Mouse (Mus musculus) heart, embryonic 13.5 days (tissue): ENCODE results near the gene 1700102P08Rik. TPM values are rescaled to one million over a fixed set of nuclear protein-coding genes. Genes with fewer than 3 reads are reported as not detected.

Experiments
- polyA plus RNA-seq: library from polyadenylated mRNA; unstranded; fragments of >200 nt; fragmentation: Nextera tagmentation; extraction: Ambion mirVana; gene quantifications from 2 replicates; pipeline ENCODE4 v1.2.1, GENCODE M21; 2015

Gene 1700102P08Rik
- polyA plus RNA-seq, 1 experiment from 2014 or later = 0.21 TPM

Other genes starting within 250 kb of the 1700102P08Rik start
- gene Bsn, start 202.4 kb upstream of the 1700102P08Rik start, polyA plus RNA-seq = 0.32 and 0.36 TPM in 2 replicates
- 136 and 138 TPM in 2 replicates for gene Dag1, start 128.8 kb upstream of the 1700102P08Rik start, polyA plus RNA-seq
- gene Nicn1, start 102.4 kb upstream of the 1700102P08Rik start, polyA plus RNA-seq = 23.6 and 24.3 TPM in 2 replicates
- 10.9 and 12.9 TPM in 2 replicates for gene Amt, start 96.0 kb upstream of the 1700102P08Rik start, polyA plus RNA-seq
- 332 and 341 TPM in 2 replicates for gene Rhoa, start 86.7 kb upstream of the 1700102P08Rik start, polyA plus RNA-seq
- gene Tcta, start 86.6 kb upstream of the 1700102P08Rik start, polyA plus RNA-seq = 31.2 and 32.6 TPM in 2 replicates
- 825 and 854 TPM in 2 replicates for gene Gpx1, start 53.9 kb upstream of the 1700102P08Rik start, polyA plus RNA-seq
- 80.6 and 86.7 TPM in 2 replicates for gene Usp4, start 45.0 kb upstream of the 1700102P08Rik start, polyA plus RNA-seq
- gene Ccdc36, start 35.7 kb downstream of the 1700102P08Rik start, polyA plus RNA-seq = 0.71 and 0.80 TPM in 2 replicates
- gene BC048562, start 43.7 kb downstream of the 1700102P08Rik start, polyA plus RNA-seq = not detected in 2 replicates
- 36.3 and 42.7 TPM in 2 replicates for gene Ccdc71, start 67.7 kb downstream of the 1700102P08Rik start, polyA plus RNA-seq
- gene Klhdc8b, start 68.8 kb downstream of the 1700102P08Rik start, polyA plus RNA-seq = 90.6 and 106 TPM in 2 replicates
- 45.3 and 49.0 TPM in 2 replicates for gene Lamb2, start 86.9 kb downstream of the 1700102P08Rik start, polyA plus RNA-seq
- 51.4 and 55.9 TPM in 2 replicates for gene Usp19, start 97.8 kb downstream of the 1700102P08Rik start, polyA plus RNA-seq
- 62.2 and 69.0 TPM in 2 replicates for gene Qars, start 114.9 kb downstream of the 1700102P08Rik start, polyA plus RNA-seq
- 81.2 and 81.7 TPM in 2 replicates for gene Qrich1, start 124.0 kb downstream of the 1700102P08Rik start, polyA plus RNA-seq
- 99.5 and 107 TPM in 2 replicates for gene Impdh2, start 167.5 kb downstream of the 1700102P08Rik start, polyA plus RNA-seq
- gene Ndufaf3, start 174.6 kb downstream of the 1700102P08Rik start, polyA plus RNA-seq = 53.5 TPM in 2 replicates
- gene Dalrd3, start 177.1 kb downstream of the 1700102P08Rik start, polyA plus RNA-seq = 86.6 and 92.1 TPM in 2 replicates
- gene Wdr6, start 185.9 kb downstream of the 1700102P08Rik start, polyA plus RNA-seq = 61.7 and 64.1 TPM in 2 replicates
- 19.5 and 20.0 TPM in 2 replicates for gene P4htm, start 204.9 kb downstream of the 1700102P08Rik start, polyA plus RNA-seq